Mouse (Mus musculus) stomach, embryonic 14.5 days (tissue): Measurements from ENCODE around the gene Agps. TPM values are rescaled to one million over a fixed set of nuclear protein-coding genes. Genes with fewer than 3 reads are reported as not detected.

ENCODE experiments used
- ATAC-seq: fragments of 200-750 bp; cut with Nextera tagmentation; 2 replicates; pipeline ENCODE4 v1.8.0; 2017; ENCODE audit warnings: low read depth, moderate TSS enrichment; ENCODE audit not compliant: insufficient number of reproducible peaks, insufficient read depth, low FRiP score
- H3K27ac ChIP-seq: fragments of 300-500 bp; sonication (generic); 2 replicates; pipeline ENCODE4 v1.5.1; 2014; ENCODE audit warnings: mild to moderate bottlenecking, low read length, moderate library complexity, mixed read lengths
- H3K27me3 ChIP-seq: fragments of 300-500 bp; sonication (generic); 2 replicates; pipeline ENCODE4 v1.6.1; 2014; ENCODE audit warnings: low read length, control low read depth, mixed read lengths; ENCODE audit not compliant: control insufficient read depth, insufficient read depth
- H3K36me3 ChIP-seq: fragments of 300-500 bp; sonication (generic); 2 replicates; pipeline ENCODE4 v1.6.1; 2014; ENCODE audit warnings: mild to moderate bottlenecking, control low read depth, low read length, moderate library complexity, mixed read lengths; ENCODE audit not compliant: control insufficient read depth, insufficient read depth
- H3K4me1 ChIP-seq: fragments of 300-500 bp; sonication (generic); 2 replicates; pipeline ENCODE4 v1.6.1; 2014; ENCODE audit warnings: low read length, control low read depth, mixed read lengths; ENCODE audit not compliant: control insufficient read depth, insufficient read depth
- H3K4me2 ChIP-seq: fragments of 300-500 bp; sonication (generic); replicated peaks from 2 replicates; pipeline ENCODE4 v1.6.1; 2014; ENCODE audit warnings: low read depth, low read length, control low read depth
- H3K4me3 ChIP-seq: fragments of 300-500 bp; sonication (generic); 2 replicates; pipeline ENCODE4 v1.5.1; 2014; ENCODE audit warnings: low read depth, low read length, control low read depth
- H3K9ac ChIP-seq: fragments of 300-500 bp; sonication (generic); replicated peaks from 2 replicates; pipeline ENCODE4 v1.6.1; 2014; ENCODE audit warnings: low read depth, mild to moderate bottlenecking, control low read depth, low read length, moderate library complexity, mixed read lengths
- H3K9me3 ChIP-seq: fragments of 300-500 bp; sonication (generic); 2 replicates; pipeline ENCODE4 v1.6.1; 2016; ENCODE audit warnings: low read depth, low read length, control low read depth; ENCODE audit not compliant: control insufficient read depth
- WGBS: fragments of 180-500 bp; shearing (Covaris S2); extraction: QIAGEN DNeasy Blood & Tissue Kit; methylation state at CpG from one replicate; pipeline ENCODE4 v1.1.7; 2014; 5-methylcytosine and 5-hydroxymethylcytosine counted together
- polyA plus RNA-seq: library from polyadenylated mRNA; unstranded; fragments of >200 nt; fragmentation: Nextera tagmentation; extraction: Ambion mirVana; gene quantifications from 2 replicates; pipeline ENCODE4 v1.2.1, GENCODE M21; 2014

Agps gene
- polyA plus RNA-seq, 1 experiment from 2014 or later: 46.4 TPM

DNA sequence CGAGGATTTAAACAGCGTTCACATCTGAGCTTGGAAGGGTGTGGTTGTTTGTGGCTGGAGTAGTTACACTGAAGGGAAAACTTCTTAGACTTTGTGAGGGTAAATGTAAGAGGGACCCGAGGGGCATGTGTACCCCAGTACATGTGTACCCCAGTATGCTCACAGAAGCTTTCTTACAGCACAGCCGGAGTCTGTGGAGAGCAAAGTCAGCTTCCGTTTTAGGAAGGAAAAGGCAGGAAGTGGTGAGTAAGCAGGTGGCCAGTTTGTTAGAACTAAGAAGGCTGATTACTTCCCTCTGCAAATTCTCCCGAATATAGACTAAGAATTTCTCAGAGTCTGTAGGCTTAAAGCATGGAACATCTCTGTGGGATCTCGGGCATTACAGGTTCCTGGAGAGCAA lies 8.2 kb upstream of the Agps start:
- no peaks in the 10 kb centered on the region for H3K27me3 ChIP-seq
- no peaks in the 10 kb centered on the region for H3K9me3 ChIP-seq
- no peak overlapping the region for H3K4me2 ChIP-seq
- H3K4me3 ChIP-seq: no peak overlapping the region
- H3K4me1 ChIP-seq: no peaks in the 10 kb centered on the region
- no peak overlapping the region for H3K9ac ChIP-seq
- ATAC-seq: no peak
- no peak overlapping the region for H3K27ac ChIP-seq
- no peaks in the 10 kb centered on the region for H3K36me3 ChIP-seq
- 52% methylated on average over 7 of the region's 7 CpGs for WGBS

DNA sequence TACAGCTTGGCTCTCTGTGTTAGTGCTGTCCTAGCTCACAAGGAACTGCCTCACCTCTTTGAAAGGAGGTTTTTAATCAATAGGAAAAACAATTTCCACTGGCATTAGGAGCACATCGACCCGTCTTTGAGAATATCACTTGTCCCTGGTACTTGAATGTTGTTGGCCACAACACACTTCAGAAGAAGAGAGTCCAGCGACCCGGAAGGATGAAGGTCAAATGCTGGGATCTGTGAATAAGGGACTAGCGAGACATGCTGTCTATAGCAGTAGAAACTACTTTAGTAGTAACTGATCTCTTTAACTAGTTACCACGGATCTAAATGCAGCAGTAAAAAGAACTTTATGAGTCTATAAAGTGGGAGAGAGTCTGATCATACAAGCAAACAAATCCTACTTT lies 7.8 kb upstream of the Agps start:
- H3K27ac ChIP-seq: no peak overlapping the region
- H3K9me3 ChIP-seq: no peaks in the 10 kb centered on the region
- ATAC-seq: no peak
- H3K9ac ChIP-seq: no peak overlapping the region
- 57% methylated on average over 6 of the region's 6 CpGs for WGBS
- no peaks in the 10 kb centered on the region for H3K4me1 ChIP-seq
- H3K36me3 ChIP-seq: no peaks in the 10 kb centered on the region
- H3K4me2 ChIP-seq: no peak overlapping the region
- H3K27me3 ChIP-seq: no peaks in the 10 kb centered on the region
- no peak overlapping the region for H3K4me3 ChIP-seq

DNA sequence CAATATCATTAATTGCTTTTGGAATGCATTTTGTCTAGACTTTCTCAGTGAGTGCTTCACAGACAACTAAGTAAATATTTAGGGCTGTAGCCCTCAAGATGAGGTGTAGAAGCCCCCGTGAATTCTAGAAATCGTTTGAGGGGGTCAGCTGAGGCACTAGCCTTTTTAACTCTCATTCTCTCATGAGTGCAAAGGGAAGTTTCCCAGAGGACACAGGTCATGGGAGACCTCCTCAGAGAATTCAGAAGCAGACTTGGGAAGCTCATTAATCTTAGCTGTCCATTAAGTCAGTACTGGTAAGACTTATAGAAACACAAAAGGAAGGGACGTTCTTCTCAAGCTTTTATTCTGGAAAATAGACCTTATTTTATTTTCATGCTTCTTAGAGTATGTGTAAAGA lies 7.1 kb upstream of the Agps start:
- 11% methylated on average over 3 of the region's 3 CpGs for WGBS
- no peaks in the 10 kb centered on the region for H3K36me3 ChIP-seq
- no peak overlapping the region for H3K4me2 ChIP-seq
- H3K4me3 ChIP-seq: no peak overlapping the region
- H3K4me1 ChIP-seq: no peaks in the 10 kb centered on the region
- H3K9me3 ChIP-seq: no peaks in the 10 kb centered on the region
- no peak overlapping the region for H3K9ac ChIP-seq
- no peak for ATAC-seq
- no peak overlapping the region for H3K27ac ChIP-seq
- no peaks in the 10 kb centered on the region for H3K27me3 ChIP-seq

DNA sequence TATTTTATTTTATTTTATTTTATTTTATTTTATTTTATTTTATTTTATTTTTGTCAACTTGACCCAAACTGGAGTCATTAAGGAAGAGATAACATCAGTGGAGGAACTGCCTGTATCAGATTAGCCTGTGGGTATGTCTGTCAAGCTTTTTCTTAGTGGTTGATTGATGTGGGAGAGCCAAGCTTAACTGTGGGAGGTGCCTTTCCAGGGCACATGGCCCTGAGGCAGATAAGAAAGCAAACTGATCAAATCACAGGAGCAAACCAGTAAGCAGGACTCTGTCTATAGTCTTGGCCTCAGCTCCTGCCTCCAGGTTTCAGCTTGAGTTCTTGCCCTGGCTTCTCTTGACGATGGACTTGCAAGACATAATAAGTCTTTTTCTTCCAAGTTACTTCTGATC lies 6.4 kb upstream of the Agps start:
- H3K27ac ChIP-seq: no peak overlapping the region
- ATAC-seq: peak; percentile 53; the same call in 1 of the 2 replicates

DNA sequence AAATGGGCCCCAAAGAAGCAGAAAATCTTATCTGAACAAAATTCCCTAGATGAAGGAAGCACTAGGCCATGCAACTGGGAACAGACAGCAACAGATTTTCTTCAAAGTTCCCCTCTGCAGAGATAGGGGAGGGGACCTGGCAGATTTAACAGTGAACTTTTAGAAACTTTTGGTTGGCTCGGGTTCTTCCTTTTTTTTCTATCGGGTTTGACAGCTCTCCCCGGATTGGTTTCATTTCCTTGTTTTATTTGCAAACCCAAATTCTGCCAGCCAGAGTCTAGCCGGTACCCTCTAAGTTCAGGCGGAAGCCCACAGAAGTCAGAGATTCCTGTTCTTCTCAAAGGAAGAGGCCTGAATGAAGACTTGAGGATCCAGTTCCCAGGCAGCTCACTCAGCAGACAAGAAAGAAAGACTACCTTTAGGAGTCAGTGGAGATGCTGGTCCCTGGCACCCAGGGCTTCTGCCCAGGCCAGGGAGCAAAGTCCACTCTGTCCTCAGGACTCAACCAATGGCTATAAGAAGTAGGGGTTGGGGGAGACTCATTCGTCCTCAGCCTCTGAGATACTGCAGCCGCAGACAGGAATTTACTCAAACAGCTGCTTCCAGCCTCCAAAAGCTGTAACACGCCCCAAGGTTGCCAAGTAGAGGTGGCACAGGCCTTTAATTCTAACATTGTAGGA lies 2.9 kb upstream of the Agps start:
- Histone ChIP-seq H3K36me3 (no peaks in the 10 kb centered on the region), H3K4me2 (no peak overlapping the region), H3K9ac (no peak overlapping the region), H3K27me3 (no peaks in the 10 kb centered on the region), H3K4me3 (no peak overlapping the region), H3K27ac (no peak overlapping the region), H3K9me3 (no peaks in the 10 kb centered on the region), H3K4me1 (peaks cover 10% of the 10 kb centered on the region)
- 74% methylated on average over 8 of the region's 8 CpGs for WGBS
- no peak for ATAC-seq

More for the DNA sequence above, 6.4 kb upstream of the Agps start:
- Histone ChIP-seq H3K4me3 (no peak overlapping the region), H3K4me1 (no peaks in the 10 kb centered on the region), H3K9ac (no peak overlapping the region), H3K4me2 (no peak overlapping the region), H3K9me3 (no peaks in the 10 kb centered on the region), H3K27me3 (no peaks in the 10 kb centered on the region), H3K36me3 (no peaks in the 10 kb centered on the region)
- WGBS: 47% methylated on average over 1 of the region's 1 CpGs

DNA sequence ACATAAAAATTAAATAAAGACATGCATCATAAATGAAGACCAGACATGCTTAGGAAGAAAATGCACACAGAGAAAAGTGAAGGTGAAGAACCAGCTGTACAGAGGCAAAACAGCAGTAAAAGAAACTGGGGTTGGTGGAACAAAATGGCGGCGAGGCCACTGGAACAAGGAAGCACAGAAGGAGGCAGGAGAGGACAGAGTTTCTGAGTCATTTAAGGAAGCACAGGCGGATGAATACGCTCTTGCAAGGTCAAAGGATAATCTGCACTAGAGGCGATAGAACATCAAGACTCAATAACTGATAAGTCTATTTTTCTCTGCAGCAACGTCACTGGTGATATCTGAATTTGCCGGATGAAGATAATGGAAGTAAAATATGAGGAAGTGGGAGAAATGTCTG lies 1.7 kb upstream of the Agps start:
- H3K4me1 ChIP-seq: peaks cover 15% of the 10 kb centered on the region
- 90% methylated on average over 7 of the region's 7 CpGs for WGBS

DNA sequence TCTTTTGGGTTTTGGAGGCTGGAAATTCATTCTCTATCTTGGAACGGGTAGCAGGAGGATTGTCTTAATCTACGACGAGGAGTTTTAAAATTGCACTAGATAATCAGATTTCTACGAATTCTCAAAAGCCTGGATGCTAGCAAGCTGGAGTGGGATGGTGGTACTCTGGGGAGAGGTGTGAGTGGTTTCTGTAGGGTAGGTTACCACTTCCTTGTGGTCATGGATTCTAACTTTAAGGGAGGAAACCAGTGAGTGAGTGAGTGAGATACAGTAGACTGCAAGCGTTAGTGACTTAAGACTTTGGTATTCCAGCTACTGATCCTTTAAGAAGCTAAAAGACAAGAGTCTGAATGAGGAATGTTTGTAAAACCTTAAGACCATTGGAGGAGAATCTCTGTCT lies 804 bp downstream of the Agps start:
- peak overlapping the region; percentile 82 for H3K27ac ChIP-seq
- H3K9ac ChIP-seq: peak overlapping the region; percentile 72
- H3K4me1 ChIP-seq: peaks cover 21% of the 10 kb centered on the region
- no peaks in the 10 kb centered on the region for H3K36me3 ChIP-seq
- peak overlapping the region; percentile 59 for H3K4me2 ChIP-seq
- no peaks in the 10 kb centered on the region for H3K27me3 ChIP-seq
- no peaks in the 10 kb centered on the region for H3K9me3 ChIP-seq
- 2% methylated on average over 5 of the region's 5 CpGs for whole genome bisulfite sequencing
- H3K4me3 ChIP-seq: peak overlapping the region; percentile 86
- ATAC-seq: no peak

More for the DNA sequence above, 1.7 kb upstream of the Agps start:
- H3K27ac ChIP-seq: no peak overlapping the region
- H3K9ac ChIP-seq: no peak overlapping the region
- H3K36me3 ChIP-seq: no peaks in the 10 kb centered on the region
- no peak overlapping the region for H3K4me3 ChIP-seq
- no peak for ATAC-seq
- H3K27me3 ChIP-seq: no peaks in the 10 kb centered on the region
- H3K4me2 ChIP-seq: no peak overlapping the region
- H3K9me3 ChIP-seq: no peaks in the 10 kb centered on the region

DNA sequence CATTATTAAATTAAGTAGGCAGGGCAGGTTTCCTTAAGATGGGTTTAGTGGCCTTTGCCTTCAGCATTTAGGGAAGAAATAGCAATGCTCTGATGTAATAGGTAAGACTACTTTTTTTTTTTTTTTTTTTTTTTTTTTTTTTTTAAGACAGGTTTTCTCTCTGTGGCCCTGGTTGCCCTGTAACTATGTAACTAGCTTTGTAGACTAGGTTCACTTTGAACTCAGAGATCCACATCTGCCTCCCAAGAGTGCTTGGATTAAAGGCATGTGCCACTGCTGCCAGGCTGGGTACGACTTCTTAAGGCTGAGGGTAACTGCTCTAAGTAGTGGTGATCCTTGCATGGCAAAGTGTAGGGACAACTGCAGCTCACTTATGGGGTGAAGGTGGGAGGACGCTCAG lies 2.5 kb downstream of the Agps start:
- H3K4me2 ChIP-seq: no peak overlapping the region

DNA sequence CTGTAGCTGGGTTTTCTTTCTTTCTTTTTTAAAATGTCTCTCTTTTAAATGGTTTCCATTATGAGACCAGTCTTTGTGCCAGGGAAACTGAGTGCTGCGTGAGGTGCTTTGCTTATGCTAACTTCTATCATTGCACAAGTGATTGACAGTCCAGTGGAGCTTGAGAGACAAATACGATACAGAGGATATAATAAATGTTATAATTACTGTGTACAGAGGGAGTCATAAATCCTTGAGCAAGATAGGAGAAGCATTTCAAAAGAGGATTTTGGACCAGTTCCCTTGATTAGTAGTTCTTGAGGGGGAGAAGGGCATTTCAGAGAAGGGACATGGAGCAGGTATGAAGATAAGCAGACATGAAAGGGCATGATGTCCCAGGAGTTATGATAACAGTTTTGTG lies 10.3 kb downstream of the Agps start:
- H3K9me3 ChIP-seq: no peaks in the 10 kb centered on the region
- no peak overlapping the region for H3K4me3 ChIP-seq
- H3K4me1 ChIP-seq: no peaks in the 10 kb centered on the region
- no peaks in the 10 kb centered on the region for H3K36me3 ChIP-seq
- H3K4me2 ChIP-seq: no peak overlapping the region
- H3K27me3 ChIP-seq: no peaks in the 10 kb centered on the region
- no peak overlapping the region for H3K9ac ChIP-seq
- H3K27ac ChIP-seq: no peak overlapping the region
- ATAC-seq: no peak
- 69% methylated on average over 2 of the region's 2 CpGs for WGBS

More for the DNA sequence above, 2.5 kb downstream of the Agps start:
- WGBS: 85% methylated on average over 2 of the region's 2 CpGs
- no peak for ATAC-seq
- peaks cover 21% of the 10 kb centered on the region for H3K4me1 ChIP-seq
- H3K27me3 ChIP-seq: no peaks in the 10 kb centered on the region
- no peak overlapping the region for H3K4me3 ChIP-seq
- no peak overlapping the region for H3K9ac ChIP-seq
- no peaks in the 10 kb centered on the region for H3K9me3 ChIP-seq
- no peaks in the 10 kb centered on the region for H3K36me3 ChIP-seq
- no peak overlapping the region for H3K27ac ChIP-seq
